Mouse (Mus musculus): ENCODE results near the gene Itga9. TPM values are rescaled to one million over a fixed set of nuclear protein-coding genes. Genes with fewer than 3 reads are reported as not detected.

Itga9 gene
- polyA plus RNA-seq, 1 experiment from 2014 or later: 12.6 TPM

- Histone ChIP-seq H3K9ac (ENCODE audit: low read length) (no peak overlapping the region), H3K4me3 (ENCODE audit: low read depth, low read length) (no peak overlapping the region), H3K27ac (ENCODE audit: low read depth) (no peak overlapping the region), H3K9me3 (ENCODE audit: control insufficient read depth, low read length) (0 out of 2 replicates have a peak, but pooled peaks cover 2% of the 10 kb centered on the region), H3K4me1 (replicated peaks; ENCODE audit: control insufficient read depth, insufficient read depth, low read length) (peaks cover 16% of the 10 kb centered on the region), H3K4me2 (ENCODE audit: low read length) (no peak overlapping the region), H3K36me3 (ENCODE audit: control insufficient read depth, insufficient read depth, low read length) (no peaks in the 10 kb centered on the region), H3K27me3 (replicated peaks; ENCODE audit: control insufficient read depth, insufficient read depth, low read length) (no peaks in the 10 kb centered on the region)
- WGBS: 33% methylated on average over 4 of the region's 4 CpGs
- DNase-seq (ENCODE audit: low spot score) (no peak), ATAC-seq (replicated peaks; ENCODE audit: low FRiP score, low TSS enrichment, low read depth) (no peak)
These were observed 44.5 kb downstream of the Itga9 start for GRCm38 (mm10) chr9:118650976-118651375.

GRCm38 (mm10) chr9:118651939-118652338 lies 45.4 kb downstream of the Itga9 start:
- DNase-seq (ENCODE audit: low spot score) (no peak), ATAC-seq (replicated peaks; ENCODE audit: low FRiP score, low TSS enrichment, low read depth) (no peak)
- H3K27me3 ChIP-seq (replicated peaks; ENCODE audit: control insufficient read depth, insufficient read depth, low read length): no peaks in the 10 kb centered on the region
- no peaks in the 10 kb centered on the region for H3K36me3 ChIP-seq (ENCODE audit: control insufficient read depth, insufficient read depth, low read length)
- H3K27ac ChIP-seq (ENCODE audit: low read depth): no peak overlapping the region
- no peak overlapping the region for H3K4me3 ChIP-seq (ENCODE audit: low read depth, low read length)
- H3K9me3 ChIP-seq (ENCODE audit: control insufficient read depth, low read length): 0 out of 2 replicates have a peak, but pooled peaks cover 2% of the 10 kb centered on the region
- H3K4me1 ChIP-seq (replicated peaks; ENCODE audit: control insufficient read depth, insufficient read depth, low read length): peaks cover 16% of the 10 kb centered on the region
- H3K4me2 ChIP-seq (ENCODE audit: low read length): no peak overlapping the region
- WGBS: 65% methylated on average over 2 of the region's 2 CpGs
- H3K9ac ChIP-seq (ENCODE audit: low read length): no peak overlapping the region

- 0 out of 2 replicates have a peak, but pooled peaks cover 2% of the 10 kb centered on the region for H3K9me3 ChIP-seq (ENCODE audit: control insufficient read depth, low read length)
- H3K4me2 ChIP-seq (ENCODE audit: low read length): no peak overlapping the region
- no peak overlapping the region for H3K27ac ChIP-seq (ENCODE audit: low read depth)
- no peak overlapping the region for H3K9ac ChIP-seq (ENCODE audit: low read length)
- H3K27me3 ChIP-seq (replicated peaks; ENCODE audit: control insufficient read depth, insufficient read depth, low read length): no peaks in the 10 kb centered on the region
- no peaks in the 10 kb centered on the region for H3K36me3 ChIP-seq (ENCODE audit: control insufficient read depth, insufficient read depth, low read length)
- 30% methylated on average over 1 of the region's 1 CpGs for WGBS
- ATAC-seq (replicated peaks; ENCODE audit: low FRiP score, low TSS enrichment, low read depth) (no peak), DNase-seq (ENCODE audit: low spot score) (no peak)
- no peak overlapping the region for H3K4me3 ChIP-seq (ENCODE audit: low read depth, low read length)
- H3K4me1 ChIP-seq (replicated peaks; ENCODE audit: control insufficient read depth, insufficient read depth, low read length): peaks cover 16% of the 10 kb centered on the region
These were observed 46.9 kb downstream of the Itga9 start for GRCm38 (mm10) chr9:118653436-118653835.

- Histone ChIP-seq H3K36me3 (ENCODE audit: control insufficient read depth, insufficient read depth, low read length) (0 out of 2 replicates have a peak, but pooled peaks cover 3% of the 10 kb centered on the region), H3K4me3 (ENCODE audit: low read depth, low read length) (no peak overlapping the region), H3K27ac (ENCODE audit: low read depth) (no peak overlapping the region), H3K27me3 (replicated peaks; ENCODE audit: control insufficient read depth, insufficient read depth, low read length) (no peaks in the 10 kb centered on the region), H3K4me1 (replicated peaks; ENCODE audit: control insufficient read depth, insufficient read depth, low read length) (peaks cover 16% of the 10 kb centered on the region), H3K9me3 (ENCODE audit: control insufficient read depth, low read length) (0 out of 2 replicates have a peak, but pooled peaks cover 2% of the 10 kb centered on the region), H3K4me2 (ENCODE audit: low read length) (no peak overlapping the region), H3K9ac (ENCODE audit: low read length) (no peak overlapping the region)
- no peak for ATAC-seq (replicated peaks; ENCODE audit: low FRiP score, low TSS enrichment, low read depth)
- WGBS: 28% methylated on average over 6 of the region's 6 CpGs
- no peak for DNase-seq (ENCODE audit: low spot score)
These were observed 48.5 kb downstream of the Itga9 start for GRCm38 (mm10) chr9:118654969-118655368.

- Histone ChIP-seq H3K4me2 (ENCODE audit: low read length) (no peak overlapping the region), H3K27me3 (replicated peaks; ENCODE audit: control insufficient read depth, insufficient read depth, low read length) (no peaks in the 10 kb centered on the region), H3K4me3 (ENCODE audit: low read depth, low read length) (no peak overlapping the region), H3K36me3 (ENCODE audit: control insufficient read depth, insufficient read depth, low read length) (0 out of 2 replicates have a peak, but pooled peaks cover 3% of the 10 kb centered on the region), H3K9ac (ENCODE audit: low read length) (no peak overlapping the region), H3K27ac (ENCODE audit: low read depth) (no peak overlapping the region), H3K4me1 (replicated peaks; ENCODE audit: control insufficient read depth, insufficient read depth, low read length) (peaks cover 16% of the 10 kb centered on the region), H3K9me3 (ENCODE audit: control insufficient read depth, low read length) (0 out of 2 replicates have a peak, but pooled peaks cover 2% of the 10 kb centered on the region)
- 87% methylated on average over 3 of the region's 3 CpGs for WGBS
- DNase-seq (ENCODE audit: low spot score) (no peak), ATAC-seq (replicated peaks; ENCODE audit: low FRiP score, low TSS enrichment, low read depth) (no peak)
These were observed 49.2 kb downstream of the Itga9 start for GRCm38 (mm10) chr9:118655726-118656125.

GRCm38 (mm10) chr9:118658159-118658558 lies 51.7 kb downstream of the Itga9 start:
- Histone ChIP-seq H3K27me3 (replicated peaks; ENCODE audit: control insufficient read depth, insufficient read depth, low read length) (no peaks in the 10 kb centered on the region), H3K9me3 (ENCODE audit: control insufficient read depth, low read length) (no peaks in the 10 kb centered on the region), H3K36me3 (ENCODE audit: control insufficient read depth, insufficient read depth, low read length) (peaks cover 16% of the 10 kb centered on the region), H3K27ac (ENCODE audit: low read depth) (no peak overlapping the region), H3K4me2 (ENCODE audit: low read length) (no peak overlapping the region), H3K4me1 (replicated peaks; ENCODE audit: control insufficient read depth, insufficient read depth, low read length) (peaks cover 8% of the 10 kb centered on the region), H3K9ac (ENCODE audit: low read length) (no peak overlapping the region), H3K4me3 (ENCODE audit: low read depth, low read length) (no peak overlapping the region)
- DNase-seq (ENCODE audit: low spot score) (no peak), ATAC-seq (replicated peaks; ENCODE audit: low FRiP score, low TSS enrichment, low read depth) (no peak)
- whole genome bisulfite sequencing: 90% methylated on average over 7 of the region's 7 CpGs

- H3K9ac ChIP-seq (ENCODE audit: low read length): no peak overlapping the region
- DNase-seq (ENCODE audit: low spot score) (no peak), ATAC-seq (replicated peaks; ENCODE audit: low FRiP score, low TSS enrichment, low read depth) (no peak)
- no peak overlapping the region for H3K4me3 ChIP-seq (ENCODE audit: low read depth, low read length)
- WGBS: 74% methylated on average over 5 of the region's 5 CpGs
- peaks cover 25% of the 10 kb centered on the region for H3K36me3 ChIP-seq (ENCODE audit: control insufficient read depth, insufficient read depth, low read length)
- H3K9me3 ChIP-seq (ENCODE audit: control insufficient read depth, low read length): no peaks in the 10 kb centered on the region
- no peaks in the 10 kb centered on the region for H3K27me3 ChIP-seq (replicated peaks; ENCODE audit: control insufficient read depth, insufficient read depth, low read length)
- H3K4me1 ChIP-seq (replicated peaks; ENCODE audit: control insufficient read depth, insufficient read depth, low read length): peaks cover 4% of the 10 kb centered on the region
- H3K27ac ChIP-seq (ENCODE audit: low read depth): no peak overlapping the region
- no peak overlapping the region for H3K4me2 ChIP-seq (ENCODE audit: low read length)
These were observed 53.3 kb downstream of the Itga9 start for GRCm38 (mm10) chr9:118659809-118660208.

- WGBS: 53% methylated on average over 7 of the region's 7 CpGs
- Histone ChIP-seq H3K27ac (ENCODE audit: low read depth) (no peak overlapping the region), H3K4me1 (replicated peaks; ENCODE audit: control insufficient read depth, insufficient read depth, low read length) (no peaks in the 10 kb centered on the region), H3K9ac (ENCODE audit: low read length) (no peak overlapping the region), H3K4me2 (ENCODE audit: low read length) (no peak overlapping the region), H3K27me3 (replicated peaks; ENCODE audit: control insufficient read depth, insufficient read depth, low read length) (no peaks in the 10 kb centered on the region), H3K4me3 (ENCODE audit: low read depth, low read length) (no peak overlapping the region), H3K9me3 (ENCODE audit: control insufficient read depth, low read length) (no peaks in the 10 kb centered on the region), H3K36me3 (ENCODE audit: control insufficient read depth, insufficient read depth, low read length) (peaks cover 25% of the 10 kb centered on the region)
- DNase-seq (ENCODE audit: low spot score): no peak
- no peak for ATAC-seq (replicated peaks; ENCODE audit: low FRiP score, low TSS enrichment, low read depth)
These were observed 53.8 kb downstream of the Itga9 start for GRCm38 (mm10) chr9:118660259-118660658.

- Histone ChIP-seq H3K36me3 (ENCODE audit: control insufficient read depth, insufficient read depth, low read length) (peaks cover 25% of the 10 kb centered on the region), H3K9ac (ENCODE audit: low read length) (no peak overlapping the region), H3K4me3 (ENCODE audit: low read depth, low read length) (no peak overlapping the region), H3K4me1 (replicated peaks; ENCODE audit: control insufficient read depth, insufficient read depth, low read length) (no peaks in the 10 kb centered on the region), H3K27me3 (replicated peaks; ENCODE audit: control insufficient read depth, insufficient read depth, low read length) (no peaks in the 10 kb centered on the region), H3K27ac (ENCODE audit: low read depth) (no peak overlapping the region), H3K9me3 (ENCODE audit: control insufficient read depth, low read length) (no peaks in the 10 kb centered on the region), H3K4me2 (ENCODE audit: low read length) (no peak overlapping the region)
- no peak for ATAC-seq (replicated peaks; ENCODE audit: low FRiP score, low TSS enrichment, low read depth)
- WGBS: 90% methylated on average over 8 of the region's 8 CpGs
- DNase-seq (ENCODE audit: low spot score): no peak
These were observed 55.5 kb downstream of the Itga9 start for GRCm38 (mm10) chr9:118662026-118662425.
